Mouse (Mus musculus): ENCODE data around the gene Arhgap15. TPM values are rescaled to one million over a fixed set of nuclear protein-coding genes. Genes with fewer than 3 reads are reported as not detected.

Arhgap15 gene
- total RNA-seq, 1 experiment, result not detected

DNA sequence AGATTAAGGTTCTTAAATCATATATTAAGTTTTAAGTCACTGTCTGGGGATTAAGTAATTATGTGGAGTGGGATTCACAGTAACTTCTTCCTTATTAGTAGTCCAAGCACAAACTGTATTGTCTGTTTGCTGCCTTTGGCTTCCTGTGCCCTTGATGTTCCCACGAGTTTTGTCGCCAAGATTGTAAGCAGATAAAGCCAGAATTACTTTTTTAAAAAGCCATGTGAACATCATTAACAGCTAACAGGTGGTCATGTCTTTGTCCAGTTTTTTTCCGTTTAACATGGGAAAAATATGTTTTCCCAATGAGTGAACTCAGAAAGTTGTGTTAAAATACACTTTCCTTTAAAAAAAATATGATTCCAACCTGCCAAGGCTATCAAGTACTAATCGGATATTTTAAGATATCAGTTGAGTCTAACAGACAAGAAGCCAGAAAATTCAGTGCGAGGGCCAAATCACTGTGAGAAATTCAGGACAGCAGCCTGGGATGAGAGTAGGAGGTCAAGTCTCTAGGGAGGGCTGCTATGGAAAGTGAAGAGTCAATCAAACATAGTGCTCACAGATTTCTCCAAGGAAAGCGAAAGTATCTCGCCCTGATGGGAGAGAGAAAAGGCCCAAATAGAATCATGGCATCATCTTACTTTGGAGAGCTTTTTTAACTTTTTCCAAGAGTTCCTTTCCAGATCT, 319.7 kb downstream of the Arhgap15 start:
- H3K9me3 ChIP-seq (ENCODE audit: control insufficient read depth, insufficient read depth, low read depth, low read length), result no peaks in the 10 kb centered on the region
- H3K9ac ChIP-seq (ENCODE audit: insufficient read depth, low read depth, low read length, poor library complexity, severe bottlenecking), result no peak overlapping the region
- no peak for DNase-seq (ENCODE audit: low read depth, low spot score)
- in situ Hi-C loops (cut with MboI; ENCODE audit: low sequenced_read_pairs in 2 of 2, unreplicated experiment in 2 of 2), result no loop called here
- H3K27ac ChIP-seq (ENCODE audit: insufficient read depth, low read depth, low read length, poor library complexity, severe bottlenecking), result no peak overlapping the region
- no peak overlapping the region for H3K4me3 ChIP-seq (ENCODE audit: insufficient read depth in 1 of 2, low read depth in 1 of 2, low read length in 2 of 2, poor library complexity in 1 of 2, severe bottlenecking in 1 of 2)
- no peaks in the 10 kb centered on the region for H3K36me3 ChIP-seq (ENCODE audit: control insufficient read depth, insufficient read depth, low read length, poor library complexity, severe bottlenecking)
- H3K4me1 ChIP-seq (ENCODE audit: control insufficient read depth in 2 of 2, insufficient read depth in 2 of 2, low read length in 2 of 2, poor library complexity in 1 of 2), result no peaks in the 10 kb centered on the region
- TF ChIP-seq MAFK (IDR thresholded peaks at IDR 0.05; ENCODE audit: insufficient read depth, low read depth, low read length) (no peak), HCFC1 (IDR thresholded peaks at IDR 0.05; ENCODE audit: borderline replicate concordance, insufficient read depth, low read length) (no peak), ZC3H11A (IDR thresholded peaks at IDR 0.05; ENCODE audit: borderline replicate concordance, low read depth, low read length) (no peak), ZNF384 (IDR thresholded peaks at IDR 0.05; ENCODE audit: low read depth, low read length) (no peak), CHD2 (IDR thresholded peaks at IDR 0.05; ENCODE audit: low read depth, low read length) (no peak)

DNA sequence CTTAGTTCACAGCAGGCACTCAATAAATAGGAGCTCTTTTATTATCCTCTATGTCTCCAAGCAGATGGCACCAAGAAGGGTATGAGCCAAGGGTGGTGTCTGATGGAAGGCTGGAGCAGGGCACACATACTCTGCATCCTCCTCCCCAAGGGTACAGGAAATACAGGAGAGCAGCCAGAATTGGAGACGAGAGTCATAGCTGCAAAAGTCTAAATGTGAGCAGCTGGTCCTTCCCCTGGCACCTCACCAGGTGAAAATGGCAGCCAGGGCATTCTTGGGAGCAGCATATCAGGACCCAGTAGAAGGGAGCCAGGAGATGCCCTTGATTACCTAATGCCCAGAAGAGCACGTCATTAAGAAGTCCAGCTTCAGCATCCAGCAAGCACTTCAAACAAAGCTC, 320.3 kb downstream of the Arhgap15 start:
- Histone ChIP-seq H3K4me3 (ENCODE audit: insufficient read depth in 1 of 2, low read depth in 1 of 2, low read length in 2 of 2, poor library complexity in 1 of 2, severe bottlenecking in 1 of 2) (no peak overlapping the region), H3K9ac (ENCODE audit: insufficient read depth, low read depth, low read length, poor library complexity, severe bottlenecking) (no peak overlapping the region), H3K36me3 (ENCODE audit: control insufficient read depth, insufficient read depth, low read length, poor library complexity, severe bottlenecking) (no peaks in the 10 kb centered on the region), H3K9me3 (ENCODE audit: control insufficient read depth, insufficient read depth, low read depth, low read length) (no peaks in the 10 kb centered on the region), H3K27ac (ENCODE audit: insufficient read depth, low read depth, low read length, poor library complexity, severe bottlenecking) (no peak overlapping the region), H3K4me1 (ENCODE audit: control insufficient read depth in 2 of 2, insufficient read depth in 2 of 2, low read length in 2 of 2, poor library complexity in 1 of 2) (no peaks in the 10 kb centered on the region)
- no peak for DNase-seq (ENCODE audit: low read depth, low spot score)
- TF ChIP-seq CHD2 (IDR thresholded peaks at IDR 0.05; ENCODE audit: low read depth, low read length), result no peak
- TF ChIP-seq ZNF384 (IDR thresholded peaks at IDR 0.05; ENCODE audit: low read depth, low read length), result no peak
- no peak for TF ChIP-seq HCFC1 (IDR thresholded peaks at IDR 0.05; ENCODE audit: borderline replicate concordance, insufficient read depth, low read length)
- TF ChIP-seq ZC3H11A (IDR thresholded peaks at IDR 0.05; ENCODE audit: borderline replicate concordance, low read depth, low read length), result no peak
- no peak for TF ChIP-seq MAFK (IDR thresholded peaks at IDR 0.05; ENCODE audit: insufficient read depth, low read depth, low read length)
- in situ Hi-C loops (cut with MboI; ENCODE audit: low sequenced_read_pairs in 2 of 2, unreplicated experiment in 2 of 2), result no loop called here

GRCm38 (mm10) chr2:44076570-44076969, 327.9 kb downstream of the Arhgap15 start:
- H3K36me3 ChIP-seq (ENCODE audit: control insufficient read depth, insufficient read depth, low read length, poor library complexity, severe bottlenecking), result no peaks in the 10 kb centered on the region
- in situ Hi-C loops (cut with MboI; ENCODE audit: low sequenced_read_pairs in 2 of 2, unreplicated experiment in 2 of 2), result no loop called here
- no peak for DNase-seq (ENCODE audit: low read depth, low spot score)
- no peak overlapping the region for H3K27ac ChIP-seq (ENCODE audit: insufficient read depth, low read depth, low read length, poor library complexity, severe bottlenecking)
- H3K4me1 ChIP-seq (ENCODE audit: control insufficient read depth in 2 of 2, insufficient read depth in 2 of 2, low read length in 2 of 2, poor library complexity in 1 of 2), result no peaks in the 10 kb centered on the region
- no peaks in the 10 kb centered on the region for H3K9me3 ChIP-seq (ENCODE audit: control insufficient read depth, insufficient read depth, low read depth, low read length)
- no peak overlapping the region for H3K4me3 ChIP-seq (ENCODE audit: insufficient read depth in 1 of 2, low read depth in 1 of 2, low read length in 2 of 2, poor library complexity in 1 of 2, severe bottlenecking in 1 of 2)
- no peak overlapping the region for H3K9ac ChIP-seq (ENCODE audit: insufficient read depth, low read depth, low read length, poor library complexity, severe bottlenecking)
- TF ChIP-seq HCFC1 (IDR thresholded peaks at IDR 0.05; ENCODE audit: borderline replicate concordance, insufficient read depth, low read length) (no peak), ZNF384 (IDR thresholded peaks at IDR 0.05; ENCODE audit: low read depth, low read length) (no peak)

GRCm38 (mm10) chr2:44080530-44080929, 331.9 kb downstream of the Arhgap15 start:
- Histone ChIP-seq H3K9me3 (ENCODE audit: control insufficient read depth, insufficient read depth, low read depth, low read length) (no peaks in the 10 kb centered on the region), H3K27ac (ENCODE audit: insufficient read depth, low read depth, low read length, poor library complexity, severe bottlenecking) (no peak overlapping the region), H3K36me3 (ENCODE audit: control insufficient read depth, insufficient read depth, low read length, poor library complexity, severe bottlenecking) (no peaks in the 10 kb centered on the region), H3K4me3 (ENCODE audit: insufficient read depth in 1 of 2, low read depth in 1 of 2, low read length in 2 of 2, poor library complexity in 1 of 2, severe bottlenecking in 1 of 2) (no peak overlapping the region), H3K4me1 (ENCODE audit: control insufficient read depth in 2 of 2, insufficient read depth in 2 of 2, low read length in 2 of 2, poor library complexity in 1 of 2) (no peaks in the 10 kb centered on the region), H3K9ac (ENCODE audit: insufficient read depth, low read depth, low read length, poor library complexity, severe bottlenecking) (no peak overlapping the region)
- in situ Hi-C loops (cut with MboI; ENCODE audit: low sequenced_read_pairs in 2 of 2, unreplicated experiment in 2 of 2), result no loop called here
- DNase-seq (ENCODE audit: low read depth, low spot score), result no peak
- TF ChIP-seq CHD2 (IDR thresholded peaks at IDR 0.05; ENCODE audit: low read depth, low read length) (no peak), ZC3H11A (IDR thresholded peaks at IDR 0.05; ENCODE audit: borderline replicate concordance, low read depth, low read length) (no peak), ZNF384 (IDR thresholded peaks at IDR 0.05; ENCODE audit: low read depth, low read length) (no peak), HCFC1 (IDR thresholded peaks at IDR 0.05; ENCODE audit: borderline replicate concordance, insufficient read depth, low read length) (no peak), MAFK (IDR thresholded peaks at IDR 0.05; ENCODE audit: insufficient read depth, low read depth, low read length) (no peak)

- Histone ChIP-seq H3K9me3 (ENCODE audit: control insufficient read depth, insufficient read depth, low read depth, low read length) (no peaks in the 10 kb centered on the region), H3K4me3 (ENCODE audit: insufficient read depth in 1 of 2, low read depth in 1 of 2, low read length in 2 of 2, poor library complexity in 1 of 2, severe bottlenecking in 1 of 2) (no peak overlapping the region), H3K27ac (ENCODE audit: insufficient read depth, low read depth, low read length, poor library complexity, severe bottlenecking) (no peak overlapping the region), H3K36me3 (ENCODE audit: control insufficient read depth, insufficient read depth, low read length, poor library complexity, severe bottlenecking) (no peaks in the 10 kb centered on the region), H3K4me1 (ENCODE audit: control insufficient read depth in 2 of 2, insufficient read depth in 2 of 2, low read length in 2 of 2, poor library complexity in 1 of 2) (no peaks in the 10 kb centered on the region), H3K9ac (ENCODE audit: insufficient read depth, low read depth, low read length, poor library complexity, severe bottlenecking) (no peak overlapping the region)
- in situ Hi-C loops (cut with MboI; ENCODE audit: low sequenced_read_pairs in 2 of 2, unreplicated experiment in 2 of 2), result no loop called here
- no peak for DNase-seq (ENCODE audit: low read depth, low spot score)
- TF ChIP-seq ZC3H11A (IDR thresholded peaks at IDR 0.05; ENCODE audit: borderline replicate concordance, low read depth, low read length) (no peak), MAFK (IDR thresholded peaks at IDR 0.05; ENCODE audit: insufficient read depth, low read depth, low read length) (no peak), CHD2 (IDR thresholded peaks at IDR 0.05; ENCODE audit: low read depth, low read length) (no peak), HCFC1 (IDR thresholded peaks at IDR 0.05; ENCODE audit: borderline replicate concordance, insufficient read depth, low read length) (no peak), ZNF384 (IDR thresholded peaks at IDR 0.05; ENCODE audit: low read depth, low read length) (no peak)
Measured at GRCm38 (mm10) chr2:44081241-44081640, 332.6 kb downstream of the Arhgap15 start.
